Mouse (Mus musculus) stomach, postnatal 0 days (tissue): ENCODE measurements around the gene Smyd4.

Experiments
- CTCF ChIP-seq: IDR thresholded peaks from 2 replicates; pipeline ENCODE4 v1.5.1; 2016; ENCODE audit warnings: antibody characterized with exemption, low read depth, mild to moderate bottlenecking, moderate library complexity
- EP300 ChIP-seq: optimal IDR thresholded peaks from 2 replicates; pipeline ENCODE3; 2016; ENCODE audit warnings: antibody characterized with exemption

DNA sequence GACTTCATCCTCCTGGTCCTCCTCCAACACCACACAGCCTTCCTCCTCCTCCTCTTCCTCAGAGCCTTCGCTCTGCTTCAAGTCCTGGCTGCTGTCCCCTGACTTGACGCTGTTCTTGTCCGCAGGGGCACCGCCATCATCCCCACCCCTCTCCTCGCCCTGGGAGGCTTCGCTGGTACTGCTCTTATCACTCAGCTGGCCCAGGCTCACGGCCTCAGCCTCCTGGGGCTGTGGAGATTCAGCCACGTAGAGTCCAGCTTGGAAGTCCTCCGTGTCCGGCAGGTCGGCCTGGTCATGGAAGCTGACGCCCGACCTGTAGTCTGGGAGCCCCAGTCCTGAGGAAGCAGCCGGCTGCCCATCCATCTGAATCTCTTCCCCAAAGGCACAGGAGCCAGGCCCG, 102.7 kb downstream of the Smyd4 start:
- TF ChIP-seq CTCF (no peak), EP300 (no peak)
